8 mouse cellular contexts compared by ENCODE assay signal in the genomic region with DNA sequence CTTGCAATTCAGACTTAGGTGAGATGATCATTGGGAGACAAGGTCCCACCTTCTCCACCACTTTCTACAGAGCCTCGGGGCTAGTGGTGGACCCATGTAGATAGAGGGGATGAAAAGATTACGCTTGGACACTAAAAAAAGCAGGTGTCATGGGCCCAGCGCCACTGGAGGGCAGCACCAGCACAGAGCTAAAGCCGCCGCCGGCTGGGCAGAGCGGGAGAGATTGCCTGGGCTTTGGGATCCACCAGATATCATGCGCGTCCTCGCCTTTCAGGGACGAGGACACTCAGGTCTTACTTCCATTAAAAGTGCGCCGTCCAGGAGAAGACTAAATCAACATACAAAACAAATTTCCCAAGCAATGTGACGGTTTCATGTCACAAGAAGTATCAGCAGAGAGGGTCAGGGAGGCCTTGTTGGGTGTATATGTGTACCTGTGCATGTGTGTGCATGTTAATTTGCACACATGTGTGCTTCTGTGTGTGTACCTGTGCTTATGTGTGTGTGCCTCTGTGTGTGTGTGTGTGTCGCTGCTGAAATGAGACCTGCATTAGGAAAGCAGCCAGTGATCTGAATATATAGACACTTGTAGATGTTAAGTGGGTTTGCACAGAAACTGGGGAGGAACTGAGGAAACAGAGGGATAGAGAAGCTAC. TPM values are rescaled to one million over a fixed set of nuclear protein-coding genes. Genes with fewer than 3 reads are reported as not detected.
DNase-seq lines count a peak whose midpoint lies in the region; ATAC-seq and TF ChIP-seq lines count a peak whose summit lies in the region.

No protein-coding gene starts in this region.

- DNase-seq in B cell, adult 2 months: peak; percentile 57 to 59
- peak; percentile 79 for DNase-seq in forebrain, embryonic 10.5 days (ENCODE audit: extremely low spot score, low spot score)
- DNase-seq in kidney, postnatal 36 days: peak; percentile 69 to 92
- DNase-seq in lung, adult 18-20 months: peak; percentile 65 to 67
- peak; percentile 67 for DNase-seq in thymus, adult 2 months

- H3K4me2 ChIP-seq in heart, embryonic 15.5 days: peak overlapping the region; percentile 60; the same call in 1 of the 2 replicates
- H3K4me2 ChIP-seq in neural tube, embryonic 15.5 days: peak overlapping the region; percentile 43; the same call in 1 of the 2 replicates

- H3K27ac ChIP-seq in bone marrow, adult 2 months (ENCODE audit: control insufficient read depth, insufficient read depth, low read depth, low read length, poor library complexity): no peak overlapping the region
- H3K27ac ChIP-seq in forebrain, embryonic 10.5 days: no peak overlapping the region
- H3K27ac ChIP-seq in heart, embryonic 15.5 days: no peak overlapping the region
- no peak overlapping the region for H3K27ac ChIP-seq in neural tube, embryonic 15.5 days (replicated peaks)
- H3K27ac ChIP-seq in thymus, adult 2 months (ENCODE audit: control insufficient read depth, insufficient read depth, low read length): no peak overlapping the region

- H3K4me3 ChIP-seq in bone marrow, adult 2 months (replicated peaks; ENCODE audit: control insufficient read depth, low read depth, low read length): peak overlapping the region; percentile 29
- H3K4me3 ChIP-seq in forebrain, embryonic 10.5 days: peak overlapping the region; percentile 30
- H3K4me3 ChIP-seq in heart, embryonic 15.5 days: no peak overlapping the region
- H3K4me3 ChIP-seq in neural tube, embryonic 15.5 days (replicated peaks): no peak overlapping the region
- H3K4me3 ChIP-seq in thymus, adult 2 months (ENCODE audit: control insufficient read depth, insufficient read depth, low read length): no peak overlapping the region

- H3K9ac ChIP-seq in heart, embryonic 15.5 days: no peak overlapping the region
- H3K9ac ChIP-seq in neural tube, embryonic 15.5 days (replicated peaks): no peak overlapping the region

- H3K9me3 ChIP-seq in forebrain, embryonic 10.5 days: no peaks in the 10 kb centered on the region
- no peaks in the 10 kb centered on the region for H3K9me3 ChIP-seq in heart, embryonic 15.5 days (replicated peaks)
- no peaks in the 10 kb centered on the region for H3K9me3 ChIP-seq in neural tube, embryonic 15.5 days (replicated peaks)

- H3K4me1 ChIP-seq in bone marrow, adult 2 months (ENCODE audit: control insufficient read depth, insufficient read depth, low read length): peaks cover 4% of the 10 kb centered on the region; the same call in 1 of the 2 replicates
- peaks cover 34% of the 10 kb centered on the region for H3K4me1 ChIP-seq in forebrain, embryonic 10.5 days
- peaks cover 19% of the 10 kb centered on the region for H3K4me1 ChIP-seq in heart, embryonic 15.5 days (replicated peaks)
- H3K4me1 ChIP-seq in neural tube, embryonic 15.5 days: peaks cover 33% of the 10 kb centered on the region
- peaks cover 16% of the 10 kb centered on the region for H3K4me1 ChIP-seq in thymus, adult 2 months (replicated peaks; ENCODE audit: control insufficient read depth, insufficient read depth, low read length)

- TF ChIP-seq POLR2A in bone marrow, adult 2 months (IDR thresholded peaks at IDR 0.05; ENCODE audit: borderline replicate concordance, control insufficient read depth, low read depth, low read length): no peak
- TF ChIP-seq POLR2A in thymus, adult 2 months (IDR thresholded peaks at IDR 0.05; ENCODE audit: control insufficient read depth, extremely low read depth, insufficient read depth, low read length, poor library complexity): no peak

- no peak for ATAC-seq in heart, embryonic 15.5 days (replicated peaks; ENCODE audit: insufficient number of reproducible peaks, insufficient read depth, low FRiP score, low read depth)
- ATAC-seq in neural tube, embryonic 15.5 days (ENCODE audit: low FRiP score): peak; percentile 58; the same call in 1 of the 2 replicates

- H3K36me3 ChIP-seq in forebrain, embryonic 10.5 days (replicated peaks): no peaks in the 10 kb centered on the region
- H3K36me3 ChIP-seq in heart, embryonic 15.5 days: no peaks in the 10 kb centered on the region
- H3K36me3 ChIP-seq in neural tube, embryonic 15.5 days: no peaks in the 10 kb centered on the region
- H3K36me3 ChIP-seq in thymus, adult 2 months (ENCODE audit: control insufficient read depth, insufficient read depth, low read length): no peaks in the 10 kb centered on the region

- peak; percentile 81 for TF ChIP-seq CTCF in bone marrow, adult 2 months (IDR thresholded peaks at IDR 0.05; ENCODE audit: control insufficient read depth, insufficient read depth, low read length)
- peak; percentile 85; the same call in 1 of the 2 replicates for TF ChIP-seq CTCF in thymus, adult 2 months (IDR thresholded peaks at IDR 0.05; ENCODE audit: borderline replicate concordance, control insufficient read depth, extremely low read depth, insufficient read depth, low read length, poor library complexity)

- peaks cover 46% of the 10 kb centered on the region for H3K27me3 ChIP-seq in forebrain, embryonic 10.5 days (ENCODE audit: poor library complexity, severe bottlenecking)
- peaks cover 51% of the 10 kb centered on the region for H3K27me3 ChIP-seq in heart, embryonic 15.5 days
- peaks cover 16% of the 10 kb centered on the region for H3K27me3 ChIP-seq in neural tube, embryonic 15.5 days (replicated peaks)
- H3K27me3 ChIP-seq in thymus, adult 2 months (ENCODE audit: control insufficient read depth, insufficient read depth, low read length): no peaks in the 10 kb centered on the region

- 9% methylated on average over 15 of the region's 15 CpGs for WGBS in bone marrow, adult 2 months
- WGBS in forebrain, embryonic 10.5 days: 8% methylated on average over 15 of the region's 15 CpGs
- WGBS in heart, embryonic 15.5 days: 8% methylated on average over 15 of the region's 15 CpGs
- WGBS in neural tube, embryonic 15.5 days: 6% methylated on average over 15 of the region's 15 CpGs
- 21% methylated on average over 15 of the region's 15 CpGs for WGBS in thymus, adult 2 months

RNA-seq across cellular contexts. Expression of a gene that starts 25.4 kb away (rescaled TPM):
- polyA plus RNA-seq in bone marrow, adult 2 months (2011; ENCODE audit: insufficient read depth, insufficient read length, low replicate concordance, missing spikeins): 8.6 and 18.5 TPM in 2 replicates
- 14.2 and 14.4 TPM in 2 replicates for polyA plus RNA-seq in forebrain, embryonic 10.5 days (2016; fragmentation: Nextera tagmentation; extraction: Ambion mirVana)
- 6.9 and 11.6 TPM in 2 replicates for polyA plus RNA-seq in heart, embryonic 15.5 days (2015; fragmentation: Nextera tagmentation; extraction: Ambion mirVana)
- 16.6 and 22.1 TPM in 2 replicates for polyA plus RNA-seq in neural tube, embryonic 15.5 days (2015; fragmentation: Nextera tagmentation; extraction: Ambion mirVana)
- 144 and 156 TPM in 2 replicates for polyA plus RNA-seq in thymus, adult 2 months (2012; rRNA removed)

RNA-seq across cellular contexts. Expression of a gene that starts 51.9 kb away (rescaled TPM):
- 4.8 and 8.0 TPM in 2 replicates for polyA plus RNA-seq in bone marrow, adult 2 months (2011; ENCODE audit: insufficient read depth, insufficient read length, low replicate concordance, missing spikeins)
- polyA plus RNA-seq in forebrain, embryonic 10.5 days (2016; fragmentation: Nextera tagmentation; extraction: Ambion mirVana): 25.5 and 27.3 TPM in 2 replicates
- polyA plus RNA-seq in heart, embryonic 15.5 days (2015; fragmentation: Nextera tagmentation; extraction: Ambion mirVana): 15.8 and 20.9 TPM in 2 replicates
- 43.0 and 46.0 TPM in 2 replicates for polyA plus RNA-seq in neural tube, embryonic 15.5 days (2015; fragmentation: Nextera tagmentation; extraction: Ambion mirVana)
- polyA plus RNA-seq in thymus, adult 2 months (2012; rRNA removed): 16.2 and 19.6 TPM in 2 replicates

Comparison
In these comparisons a context has a peak if more than half of its experiments do, and no peak if none do; other contexts are left out.
1. H3K4me3 ChIP-seq: peak in bone marrow, adult 2 months (single experiment) and forebrain, embryonic 10.5 days (single experiment); none in heart, embryonic 15.5 days (single experiment), neural tube, embryonic 15.5 days (single experiment) and thymus, adult 2 months (single experiment).
2. Peak in every context shown above with its lines, with median percentiles within 50 percentile points of each other: DNase-seq.